Mouse (Mus musculus) G1E (cell line): Measurements from ENCODE around the gene Akt2. TPM values are rescaled to one million over a fixed set of nuclear protein-coding genes. Genes with fewer than 3 reads are reported as not detected.

Experiments used
- ATAC-seq: 2 replicates; pipeline ENCODE4 v1.8.0; 2016; ENCODE audit warnings: mild to moderate bottlenecking; ENCODE audit not compliant: insufficient number of reproducible peaks, poor library complexity, low FRiP score, severe bottlenecking; ENCODE audit errors: extremely low read depth
- DNase-seq: peaks from one replicate; pipeline ENCODE4 v3.0.0; 2012; ENCODE audit warnings: low spot score
- H3K27me3 ChIP-seq: 2 replicates; pipeline ENCODE4 v1.6.1; 2012; ENCODE audit warnings: mild to moderate bottlenecking, low read length, inconsistent platforms; ENCODE audit not compliant: insufficient read depth
- H3K36me3 ChIP-seq: replicated peaks from 2 replicates; pipeline ENCODE3; 2012; ENCODE audit warnings: mild to moderate bottlenecking, inconsistent platforms
- H3K4me1 ChIP-seq: 2 replicates; pipeline ENCODE4 v1.6.1; 2012; ENCODE audit warnings: low read depth, low read length, inconsistent platforms, mixed read lengths; ENCODE audit not compliant: insufficient read depth
- H3K4me3 ChIP-seq: 2 replicates; pipeline ENCODE4 v1.5.1; 2012; ENCODE audit warnings: low read depth, mild to moderate bottlenecking, inconsistent platforms, low read length, moderate library complexity, mixed read lengths
- H3K9me3 ChIP-seq: replicated peaks from 2 replicates; pipeline ENCODE4 v1.6.1; 2012; ENCODE audit warnings: inconsistent platforms
- CTCF ChIP-seq: IDR thresholded peaks from 2 replicates; pipeline ENCODE4 v1.5.1; 2012; ENCODE audit warnings: low read depth, low read length, inconsistent platforms, mixed read lengths
- GATA1 ChIP-seq: IDR thresholded peaks from 2 replicates; pipeline ENCODE4 v1.6.1; 2012; ENCODE audit warnings: borderline replicate concordance, low read length, inconsistent platforms, mixed read lengths
- GATA2 ChIP-seq: IDR thresholded peaks from 2 replicates; pipeline ENCODE4 v1.6.1; 2012; ENCODE audit warnings: low read depth, low read length, inconsistent platforms, borderline replicate concordance
- POLR2AphosphoS5 ChIP-seq: IDR thresholded peaks from 2 replicates; pipeline ENCODE4 v1.6.1; 2012; ENCODE audit warnings: low read depth, low read length, inconsistent platforms; ENCODE audit not compliant: insufficient replicate concordance
- TAL1 ChIP-seq: conservative IDR thresholded peaks from 2 replicates; pipeline ENCODE4 v1.6.1; 2012; ENCODE audit warnings: low read depth, low read length, inconsistent platforms, mixed read lengths
- polyA plus RNA-seq: library from polyadenylated mRNA; stranded (reverse); fragments of >175 nt; gene quantifications from 2 replicates; pipeline ENCODE4 v1.2.3, GENCODE M21; 2012
- total RNA-seq, 2 experiments: library from RNA; stranded (forward) in 1 of 2; stranded (reverse) in 1 of 2; fragments of 200-1000 nt in 1 of 2; fragments of >200 nt in 1 of 2; fragmentation: Nextera tagmentation in 1 of 2; gene quantifications; 2 replicates each; pipeline ENCODE4 v1.2.3; 2014 to 2017

Akt2 gene
- total and polyA plus RNA-seq, 3 experiments, result 41.7 to 69.0 (median 52.4) TPM

DNA sequence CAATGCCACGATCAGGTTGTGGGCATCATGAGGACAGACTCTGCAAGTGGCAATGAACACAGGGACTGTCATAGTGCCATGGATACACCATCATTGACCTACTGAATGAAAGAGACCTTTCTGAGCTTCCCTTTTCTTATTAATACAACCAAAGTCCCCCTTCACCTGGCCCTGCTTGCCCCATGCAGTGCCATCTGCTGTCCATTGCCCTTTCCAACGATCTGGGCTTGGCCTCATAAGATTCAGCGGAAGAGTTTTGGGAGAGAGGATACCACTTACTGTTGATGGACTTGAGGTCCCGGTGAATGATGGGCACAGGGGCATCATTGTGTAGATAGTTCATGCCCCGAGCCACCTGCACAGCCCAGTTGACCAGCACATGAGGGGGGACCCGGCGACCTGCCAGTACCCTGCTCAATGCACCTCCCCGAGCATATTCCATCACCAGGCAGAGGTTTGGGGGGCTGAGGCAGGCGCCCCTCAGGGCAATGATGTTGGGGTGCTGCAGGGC, 81.8 kb downstream of the Akt2 start:
- no peaks in the 10 kb centered on the region for H3K27me3 ChIP-seq
- ATAC-seq, result no peak
- no peak for TF ChIP-seq TAL1
- no peak for TF ChIP-seq GATA2
- no peak for TF ChIP-seq POLR2AphosphoS5
- no peak for TF ChIP-seq CTCF
- TF ChIP-seq GATA1, result no peak
- H3K4me3 ChIP-seq, result peak overlapping the region; percentile 78
- H3K9me3 ChIP-seq, result no peaks in the 10 kb centered on the region
- peaks cover 39% of the 10 kb centered on the region for H3K4me1 ChIP-seq
- peaks cover 54% of the 10 kb centered on the region for H3K36me3 ChIP-seq
- DNase-seq, result no peak

GRCm38 (mm10) chr7:27673575-27674131, 82.3 kb downstream of the Akt2 start:
- Histone ChIP-seq H3K9me3 (no peaks in the 10 kb centered on the region), H3K27me3 (no peaks in the 10 kb centered on the region), H3K4me3 (peak overlapping the region; percentile 78), H3K36me3 (peaks cover 49% of the 10 kb centered on the region), H3K4me1 (peaks cover 39% of the 10 kb centered on the region)
- ATAC-seq (no peak), DNase-seq (no peak)
- TF ChIP-seq CTCF (no peak), GATA1 (no peak), TAL1 (no peak), GATA2 (no peak), POLR2AphosphoS5 (no peak)

- ATAC-seq (no peak), DNase-seq (no peak)
- Histone ChIP-seq H3K27me3 (no peaks in the 10 kb centered on the region), H3K4me1 (peaks cover 39% of the 10 kb centered on the region), H3K9me3 (no peaks in the 10 kb centered on the region), H3K4me3 (peak overlapping the region; percentile 78), H3K36me3 (peaks cover 49% of the 10 kb centered on the region)
- TF ChIP-seq TAL1 (no peak), GATA1 (no peak), GATA2 (no peak)
Measured at GRCm38 (mm10) chr7:27674195-27674521, 82.8 kb downstream of the Akt2 start.

DNA sequence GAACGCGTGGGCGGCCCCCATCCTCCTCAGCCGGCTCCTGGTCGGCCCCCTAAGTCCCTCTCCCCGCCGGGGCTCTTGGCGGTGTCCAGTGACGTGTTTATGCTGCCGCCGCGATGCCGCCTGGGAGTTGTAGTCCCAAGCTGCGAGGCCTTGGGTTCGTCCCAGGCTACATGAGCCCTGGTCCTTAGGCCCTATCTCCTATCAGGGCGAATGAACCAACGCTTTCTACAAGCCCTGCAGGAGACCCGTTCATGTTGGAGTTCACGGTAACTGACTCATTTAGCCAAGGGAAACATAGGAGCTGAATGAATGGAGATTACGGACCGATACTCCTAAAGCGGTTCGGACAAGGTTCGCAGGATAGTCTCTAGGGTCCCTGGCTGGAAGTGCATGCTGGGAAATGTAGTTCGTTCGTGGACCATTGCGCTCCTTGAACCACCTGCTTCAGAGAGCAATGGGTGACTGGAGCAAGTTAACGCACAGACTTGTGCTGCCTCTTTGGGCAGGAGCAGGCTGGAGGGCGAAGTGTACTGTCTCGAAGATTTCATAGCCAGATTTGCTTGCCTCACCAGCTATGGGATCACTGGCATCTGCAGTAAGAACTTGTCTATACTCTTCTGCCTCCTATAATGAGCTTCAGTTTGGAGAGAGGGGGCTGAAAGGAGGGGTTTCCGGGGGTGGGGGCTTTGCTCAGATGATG, 83.3 kb downstream of the Akt2 start, which contains the start of gene Map3k10:
Map3k10 (minus strand) TSS at position 77 of the 700 bp plus-strand sequence.
- Histone ChIP-seq H3K36me3 (peaks cover 51% of the 10 kb centered on the region), H3K27me3 (no peaks in the 10 kb centered on the region), H3K4me3 (peak within 1 kb of the TSS; percentile 78), H3K4me1 (peaks cover 39% of the 10 kb centered on the region), H3K9me3 (no peaks in the 10 kb centered on the region)
- DNase-seq, result peak; percentile 94
- TF ChIP-seq TAL1 (no peak), POLR2AphosphoS5 (no peak), GATA2 (no peak), CTCF (no peak), GATA1 (no peak)
- peak; percentile 96 for ATAC-seq

GRCm38 (mm10) chr7:27675222-27675612, 83.9 kb downstream of the Akt2 start:
- Histone ChIP-seq H3K36me3 (peaks cover 47% of the 10 kb centered on the region), H3K9me3 (no peaks in the 10 kb centered on the region), H3K4me3 (peak overlapping the region; percentile 78), H3K4me1 (peaks cover 39% of the 10 kb centered on the region), H3K27me3 (no peaks in the 10 kb centered on the region)
- TF ChIP-seq TAL1, result no peak
- TF ChIP-seq GATA2, result no peak
- no peak for TF ChIP-seq POLR2AphosphoS5
- no peak for TF ChIP-seq GATA1
- TF ChIP-seq CTCF, result no peak
- DNase-seq, result no peak
- no peak for ATAC-seq

DNA sequence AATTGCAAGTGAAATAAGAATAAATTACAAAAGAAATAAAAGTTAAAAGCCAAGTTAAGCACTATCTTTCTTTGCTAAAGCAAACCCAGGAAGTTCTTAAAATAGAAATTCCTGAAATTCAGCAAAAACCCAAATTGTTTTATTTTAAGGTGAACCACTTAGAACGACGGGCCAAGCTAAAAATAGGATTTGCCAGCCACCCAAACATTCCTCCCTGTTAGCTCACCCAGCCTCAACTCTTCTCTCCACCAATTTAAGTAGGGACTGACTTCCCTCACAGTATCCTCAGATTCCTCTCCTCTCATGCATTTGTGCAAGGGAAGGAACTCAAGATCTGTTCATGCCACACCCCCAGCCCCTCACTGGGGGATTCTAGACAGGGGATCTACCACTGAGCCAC, 91.9 kb downstream of the Akt2 start:
- no peak for TF ChIP-seq GATA1
- no peak for TF ChIP-seq POLR2AphosphoS5
- TF ChIP-seq CTCF, result no peak
- no peak for TF ChIP-seq GATA2
- TF ChIP-seq TAL1, result no peak
- DNase-seq (no peak), ATAC-seq (no peak)
- H3K27me3 ChIP-seq, result no peaks in the 10 kb centered on the region
- H3K4me3 ChIP-seq, result no peak overlapping the region
- peaks cover 15% of the 10 kb centered on the region for H3K4me1 ChIP-seq
- H3K36me3 ChIP-seq, result peaks cover 18% of the 10 kb centered on the region
- H3K9me3 ChIP-seq, result no peaks in the 10 kb centered on the region

DNA sequence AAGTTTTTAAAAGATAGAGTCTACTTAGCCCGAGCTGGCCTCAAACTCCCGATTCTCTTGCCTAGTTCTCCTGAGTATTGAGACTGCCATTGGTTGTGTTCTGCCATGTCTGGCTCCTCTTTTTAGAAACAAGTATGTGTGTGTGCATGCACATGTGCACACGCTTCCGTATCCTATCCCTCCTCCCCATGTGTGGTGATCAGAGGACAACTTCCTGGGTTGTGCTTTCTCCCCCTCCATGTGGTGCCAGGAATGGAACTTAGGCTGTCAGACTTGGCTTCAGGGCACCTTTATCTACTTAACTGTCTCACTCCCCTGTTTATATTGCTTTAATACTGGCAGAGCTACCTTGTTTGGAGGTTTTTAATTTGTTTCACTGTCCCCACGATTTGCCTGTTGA, 93.9 kb downstream of the Akt2 start:
- Histone ChIP-seq H3K9me3 (no peaks in the 10 kb centered on the region), H3K36me3 (peaks cover 8% of the 10 kb centered on the region), H3K4me3 (no peak overlapping the region), H3K27me3 (no peaks in the 10 kb centered on the region), H3K4me1 (peaks cover 24% of the 10 kb centered on the region)
- TF ChIP-seq GATA2, result no peak
- no peak for TF ChIP-seq CTCF
- no peak for TF ChIP-seq TAL1
- no peak for TF ChIP-seq POLR2AphosphoS5
- TF ChIP-seq GATA1, result no peak
- DNase-seq (no peak), ATAC-seq (no peak)
